Mouse (Mus musculus) limb, embryonic 12.5 days (tissue): ENCODE measurements around the gene Rslcan18. TPM values are rescaled to one million over a fixed set of nuclear protein-coding genes. Genes with fewer than 3 reads are reported as not detected.
"Not testable (repeated sequence)": the region's sequence is repeated elsewhere in the genome, so short reads cannot be mapped to it uniquely, and the experiment has no call there.

ENCODE experiments used
- ATAC-seq: fragments of 200-750 bp; cut with Nextera tagmentation; 2 replicates; pipeline ENCODE4 v1.8.0; 2017; ENCODE audit warnings: low read depth, moderate TSS enrichment; ENCODE audit not compliant: insufficient number of reproducible peaks, insufficient read depth, low FRiP score, low TSS enrichment
- H3K27ac ChIP-seq: fragments of 300-500 bp; sonication (generic); 2 replicates; pipeline ENCODE4 v1.5.1; 2016; ENCODE audit warnings: mild to moderate bottlenecking, moderate library complexity
- H3K27me3 ChIP-seq: fragments of 300-500 bp; sonication (generic); 2 replicates; pipeline ENCODE4 v1.6.1; 2016; ENCODE audit warnings: mild to moderate bottlenecking, moderate library complexity
- H3K36me3 ChIP-seq: fragments of 300-500 bp; sonication (generic); 2 replicates; pipeline ENCODE4 v1.6.1; 2016; ENCODE audit warnings: mild to moderate bottlenecking, moderate library complexity
- H3K4me1 ChIP-seq: fragments of 300-500 bp; sonication (generic); replicated peaks from 2 replicates; pipeline ENCODE4 v1.6.1; 2016
- H3K4me2 ChIP-seq: fragments of 300-500 bp; sonication (generic); 2 replicates; pipeline ENCODE4 v1.6.1; 2016; ENCODE audit warnings: mild to moderate bottlenecking, moderate library complexity
- H3K4me3 ChIP-seq: fragments of 300-500 bp; sonication (generic); replicated peaks from 2 replicates; pipeline ENCODE4 v1.5.1; 2016; ENCODE audit warnings: mild to moderate bottlenecking
- H3K9ac ChIP-seq: fragments of 300-500 bp; sonication (generic); replicated peaks from 2 replicates; pipeline ENCODE4 v1.6.1; 2016; ENCODE audit warnings: mild to moderate bottlenecking, moderate library complexity
- H3K9me3 ChIP-seq: fragments of 300-500 bp; sonication (generic); 2 replicates; pipeline ENCODE4 v1.6.1; 2016; ENCODE audit warnings: mild to moderate bottlenecking, moderate library complexity
- WGBS: fragments of 180-500 bp; shearing (Covaris S2); methylation state at CpG from one replicate; pipeline ENCODE4 v1.1.7; 2016; 5-methylcytosine and 5-hydroxymethylcytosine counted together
- polyA plus RNA-seq: library from polyadenylated mRNA; unstranded; fragments of >200 nt; fragmentation: Nextera tagmentation; extraction: Ambion mirVana; gene quantifications from 2 replicates; pipeline ENCODE4 v1.2.1, GENCODE M21; 2016

Gene Rslcan18
- 0.17 and 0.29 TPM in 2 replicates for polyA plus RNA-seq

- not testable (repeated sequence) for ATAC-seq
These were observed at the start of gene Rslcan18 for GRCm38 (mm10) chr13:67116163-67116562. Gene Rslcan18, minus strand, starts transcription at chr13:67116263.

GRCm38 (mm10) chr13:67128038-67128721, 12.1 kb upstream of the Rslcan18 start:
- Histone ChIP-seq H3K9me3 (no peaks in the 10 kb centered on the region), H3K36me3 (no peaks in the 10 kb centered on the region), H3K4me2 (peak overlapping the region; percentile 72), H3K4me1 (no peaks in the 10 kb centered on the region; the same call in 1 of the 2 replicates), H3K27me3 (no peaks in the 10 kb centered on the region), H3K27ac (no peak overlapping the region), H3K4me3 (peak overlapping the region; percentile 66), H3K9ac (peak overlapping the region; percentile 72)
- peak; percentile 93 for ATAC-seq
- WGBS, result 3% methylated on average over 18 of the region's 18 CpGs

More at GRCm38 (mm10) chr13:67116163-67116562, at the start of gene Rslcan18:
- H3K4me1 ChIP-seq, H3K27me3 ChIP-seq, H3K9ac ChIP-seq, H3K9me3 ChIP-seq, H3K36me3 ChIP-seq, H3K4me2 ChIP-seq, H3K4me3 ChIP-seq, H3K27ac ChIP-seq: not testable (repeated sequence)
- 93% methylated on average over 8 of the region's 8 CpGs for WGBS

- WGBS, result 78% methylated on average over 10 of the region's 10 CpGs
- not testable (repeated sequence) for H3K9me3 ChIP-seq, ATAC-seq, H3K9ac ChIP-seq, H3K4me3 ChIP-seq, H3K36me3 ChIP-seq, H3K27ac ChIP-seq, H3K27me3 ChIP-seq, H3K4me1 ChIP-seq
- peak overlapping the region; percentile 72 for H3K4me2 ChIP-seq
These were observed 11.4 kb upstream of the Rslcan18 start for GRCm38 (mm10) chr13:67127507-67127906.

GRCm38 (mm10) chr13:67124460-67124859, 8.4 kb upstream of the Rslcan18 start:
- Histone ChIP-seq H3K9me3 (no peaks in the 10 kb centered on the region), H3K4me3 (no peak overlapping the region), H3K9ac (no peak overlapping the region), H3K27me3 (no peaks in the 10 kb centered on the region), H3K4me2 (no peak overlapping the region), H3K27ac (no peak overlapping the region), H3K4me1 (no peaks in the 10 kb centered on the region; the same call in 1 of the 2 replicates), H3K36me3 (no peaks in the 10 kb centered on the region)
- no peak for ATAC-seq
- WGBS, result 92% methylated on average over 1 of the region's 1 CpGs

- not testable (repeated sequence) for H3K27ac ChIP-seq
These were observed 5.3 kb upstream of the Rslcan18 start, which contains the start of gene Zfp759 for GRCm38 (mm10) chr13:67121360-67121759. Gene Zfp759, plus strand, starts transcription at chr13:67121660.

GRCm38 (mm10) chr13:67113287-67113686, 2.8 kb downstream of the Rslcan18 start:
- no peaks in the 10 kb centered on the region for H3K36me3 ChIP-seq
- H3K4me1 ChIP-seq, result no peaks in the 10 kb centered on the region
- H3K27ac ChIP-seq, result no peak overlapping the region
- H3K27me3 ChIP-seq, result no peaks in the 10 kb centered on the region
- 94% methylated on average over 2 of the region's 2 CpGs for WGBS
- H3K9ac ChIP-seq, result no peak overlapping the region
- H3K4me3 ChIP-seq, result no peak overlapping the region
- no peaks in the 10 kb centered on the region for H3K9me3 ChIP-seq
- ATAC-seq, result no peak
- no peak overlapping the region for H3K4me2 ChIP-seq

More at GRCm38 (mm10) chr13:67121360-67121759, 5.3 kb upstream of the Rslcan18 start, which contains the start of gene Zfp759:
- H3K4me2 ChIP-seq, ATAC-seq, H3K27me3 ChIP-seq, H3K4me1 ChIP-seq, H3K9ac ChIP-seq, H3K9me3 ChIP-seq, H3K36me3 ChIP-seq, H3K4me3 ChIP-seq: not testable (repeated sequence)

- Histone ChIP-seq H3K9me3 (no peaks in the 10 kb centered on the region), H3K4me1 (peaks cover 5% of the 10 kb centered on the region), H3K9ac (no peak overlapping the region), H3K4me2 (no peak overlapping the region), H3K27ac (no peak overlapping the region), H3K36me3 (no peaks in the 10 kb centered on the region), H3K27me3 (no peaks in the 10 kb centered on the region), H3K4me3 (no peak overlapping the region)
- ATAC-seq, result no peak
- WGBS, result 84% methylated on average over 12 of the region's 12 CpGs
These were observed 4.0 kb downstream of the Rslcan18 start for GRCm38 (mm10) chr13:67112096-67112495.

GRCm38 (mm10) chr13:67108821-67109206, 7.2 kb downstream of the Rslcan18 start:
- Histone ChIP-seq H3K9me3 (peaks cover 10% of the 10 kb centered on the region; the same call in 1 of the 2 replicates), H3K4me2 (peak overlapping the region; percentile 63), H3K27me3 (no peaks in the 10 kb centered on the region), H3K9ac (no peak overlapping the region), H3K4me1 (peaks cover 5% of the 10 kb centered on the region), H3K4me3 (peak overlapping the region; percentile 57), H3K27ac (no peak overlapping the region), H3K36me3 (peaks cover 12% of the 10 kb centered on the region; the same call in 1 of the 2 replicates)
- ATAC-seq, result peak; percentile 44
- 5% methylated on average over 9 of the region's 9 CpGs for WGBS

GRCm38 (mm10) chr13:67108194-67108820, 7.8 kb downstream of the Rslcan18 start, which contains the start of gene Gm28557:
Gene Gm28557, minus strand, starts transcription at chr13:67108604.
- Histone ChIP-seq H3K4me1 (peaks cover 5% of the 10 kb centered on the region), H3K9me3 (peaks cover 10% of the 10 kb centered on the region; the same call in 1 of the 2 replicates), H3K36me3 (peaks cover 12% of the 10 kb centered on the region; the same call in 1 of the 2 replicates), H3K27ac (peak within 1 kb of the TSS; percentile 86), H3K4me2 (peak within 1 kb of the TSS; percentile 63), H3K9ac (peak within 1 kb of the TSS; percentile 66), H3K4me3 (peak within 1 kb of the TSS; percentile 57), H3K27me3 (no peaks in the 10 kb centered on the region)
- 0% methylated on average over 17 of the region's 17 CpGs for WGBS
- ATAC-seq, result peak; percentile 96

GRCm38 (mm10) chr13:67107681-67108080, 8.4 kb downstream of the Rslcan18 start:
- Histone ChIP-seq H3K4me1 (peaks cover 5% of the 10 kb centered on the region), H3K27me3 (no peaks in the 10 kb centered on the region), H3K27ac (peak overlapping the region; percentile 86), H3K36me3 (peaks cover 12% of the 10 kb centered on the region; the same call in 1 of the 2 replicates), H3K4me2 (peak overlapping the region; percentile 63), H3K4me3 (peak overlapping the region; percentile 57), H3K9me3 (peaks cover 10% of the 10 kb centered on the region; the same call in 1 of the 2 replicates), H3K9ac (peak overlapping the region; percentile 66)
- WGBS, result 69% methylated on average over 9 of the region's 9 CpGs
- ATAC-seq, result no peak

- Histone ChIP-seq H3K9ac (no peak within 1 kb of the TSS), H3K4me2 (no peak within 1 kb of the TSS), H3K4me1 (no peaks in the 10 kb centered on the region), H3K9me3 (no peaks in the 10 kb centered on the region), H3K4me3 (no peak within 1 kb of the TSS), H3K36me3 (peaks cover 14% of the 10 kb centered on the region; the same call in 1 of the 2 replicates), H3K27me3 (no peaks in the 10 kb centered on the region), H3K27ac (no peak within 1 kb of the TSS)
- 88% methylated on average over 10 of the region's 10 CpGs for WGBS
- no peak for ATAC-seq
These were observed 18.2 kb downstream of the Rslcan18 start, which contains the start of gene Zfp708 for GRCm38 (mm10) chr13:67097876-67098275. Gene Zfp708, minus strand, starts transcription at chr13:67097976.
